Mouse (Mus musculus): ENCODE measurements around the gene Hoxc12. TPM values are rescaled to one million over a fixed set of nuclear protein-coding genes. Genes with fewer than 3 reads are reported as not detected.

Gene Hoxc12
- polyA plus RNA-seq (2015; fragmentation: Nextera tagmentation; extraction: Ambion mirVana) = not detected in 2 replicates

- Histone ChIP-seq H3K4me1 (replicated peaks; ENCODE audit: control insufficient read depth, insufficient read depth, low read length) (no peaks in the 10 kb centered on the region), H3K27me3 (ENCODE audit: control insufficient read depth, insufficient read depth, low read depth, low read length) (peaks cover 98% of the 10 kb centered on the region), H3K27ac (ENCODE audit: low read length) (no peak within 1 kb of the TSS), H3K4me2 (ENCODE audit: low read depth, low read length) (no peak within 1 kb of the TSS), H3K36me3 (ENCODE audit: control insufficient read depth, insufficient read depth, low read length) (no peaks in the 10 kb centered on the region), H3K9ac (ENCODE audit: low read length) (no peak within 1 kb of the TSS), H3K9me3 (ENCODE audit: control insufficient read depth, low read length) (no peaks in the 10 kb centered on the region), H3K4me3 (ENCODE audit: low read length) (no peak within 1 kb of the TSS)
- no peak for ATAC-seq (ENCODE audit: low read depth)
- WGBS = under 1% methylated on average over 31 of the region's 31 CpGs
These were observed at the start of gene Hoxc12 for GRCm38 (mm10) chr15:102936279-102936972. Hoxc12 (plus strand) TSS chr15:102936757.

GRCm38 (mm10) chr15:102895115-102895514, 41.4 kb upstream of the Hoxc12 start:
- Histone ChIP-seq H3K4me3 (ENCODE audit: low read length) (no peak overlapping the region), H3K36me3 (ENCODE audit: control insufficient read depth, insufficient read depth, low read length) (no peaks in the 10 kb centered on the region), H3K27ac (ENCODE audit: low read length) (no peak overlapping the region), H3K9ac (ENCODE audit: low read length) (no peak overlapping the region), H3K9me3 (ENCODE audit: control insufficient read depth, low read length) (no peaks in the 10 kb centered on the region), H3K4me2 (ENCODE audit: low read depth, low read length) (no peak overlapping the region), H3K27me3 (ENCODE audit: control insufficient read depth, insufficient read depth, low read depth, low read length) (peaks cover 7% of the 10 kb centered on the region; the same call in 1 of the 2 replicates), H3K4me1 (replicated peaks; ENCODE audit: control insufficient read depth, insufficient read depth, low read length) (no peaks in the 10 kb centered on the region)
- 81% methylated on average over 6 of the region's 6 CpGs for WGBS
- no peak for ATAC-seq (ENCODE audit: low read depth)

- WGBS = 24% methylated on average over 1 of the region's 1 CpGs
- no peaks in the 10 kb centered on the region for H3K9me3 ChIP-seq (ENCODE audit: control insufficient read depth, low read length)
These were observed 31.6 kb upstream of the Hoxc12 start for GRCm38 (mm10) chr15:102904946-102905345.

GRCm38 (mm10) chr15:102909536-102909935, 27.0 kb upstream of the Hoxc12 start:
- H3K27ac ChIP-seq (ENCODE audit: low read length) = no peak overlapping the region
- ATAC-seq (ENCODE audit: low read depth) = no peak
- WGBS = 2% methylated on average over 4 of the region's 4 CpGs
- no peak overlapping the region for H3K4me2 ChIP-seq (ENCODE audit: low read depth, low read length)
- H3K27me3 ChIP-seq (ENCODE audit: control insufficient read depth, insufficient read depth, low read depth, low read length) = peaks cover 83% of the 10 kb centered on the region
- H3K4me3 ChIP-seq (ENCODE audit: low read length) = no peak overlapping the region
- no peaks in the 10 kb centered on the region for H3K4me1 ChIP-seq (replicated peaks; ENCODE audit: control insufficient read depth, insufficient read depth, low read length)
- H3K9me3 ChIP-seq (ENCODE audit: control insufficient read depth, low read length) = no peaks in the 10 kb centered on the region
- no peak overlapping the region for H3K9ac ChIP-seq (ENCODE audit: low read length)
- no peaks in the 10 kb centered on the region for H3K36me3 ChIP-seq (ENCODE audit: control insufficient read depth, insufficient read depth, low read length)

More at GRCm38 (mm10) chr15:102904946-102905345, 31.6 kb upstream of the Hoxc12 start:
- Histone ChIP-seq H3K9ac (ENCODE audit: low read length) (no peak overlapping the region), H3K27me3 (ENCODE audit: control insufficient read depth, insufficient read depth, low read depth, low read length) (peaks cover 65% of the 10 kb centered on the region), H3K4me2 (ENCODE audit: low read depth, low read length) (no peak overlapping the region), H3K4me3 (ENCODE audit: low read length) (no peak overlapping the region), H3K4me1 (replicated peaks; ENCODE audit: control insufficient read depth, insufficient read depth, low read length) (no peaks in the 10 kb centered on the region), H3K27ac (ENCODE audit: low read length) (no peak overlapping the region), H3K36me3 (ENCODE audit: control insufficient read depth, insufficient read depth, low read length) (no peaks in the 10 kb centered on the region)
- no peak for ATAC-seq (ENCODE audit: low read depth)

GRCm38 (mm10) chr15:102910038-102910437, 26.5 kb upstream of the Hoxc12 start:
- Histone ChIP-seq H3K4me2 (ENCODE audit: low read depth, low read length) (no peak overlapping the region), H3K4me1 (replicated peaks; ENCODE audit: control insufficient read depth, insufficient read depth, low read length) (no peaks in the 10 kb centered on the region), H3K27ac (ENCODE audit: low read length) (no peak overlapping the region), H3K9me3 (ENCODE audit: control insufficient read depth, low read length) (no peaks in the 10 kb centered on the region), H3K27me3 (ENCODE audit: control insufficient read depth, insufficient read depth, low read depth, low read length) (peaks cover 84% of the 10 kb centered on the region), H3K4me3 (ENCODE audit: low read length) (no peak overlapping the region), H3K36me3 (ENCODE audit: control insufficient read depth, insufficient read depth, low read length) (no peaks in the 10 kb centered on the region), H3K9ac (ENCODE audit: low read length) (no peak overlapping the region)
- ATAC-seq (ENCODE audit: low read depth) = no peak
- under 1% methylated on average over 18 of the region's 18 CpGs for WGBS

- Histone ChIP-seq H3K4me2 (ENCODE audit: low read depth, low read length) (no peak overlapping the region), H3K36me3 (ENCODE audit: control insufficient read depth, insufficient read depth, low read length) (no peaks in the 10 kb centered on the region), H3K27me3 (ENCODE audit: control insufficient read depth, insufficient read depth, low read depth, low read length) (peaks cover 81% of the 10 kb centered on the region), H3K4me3 (ENCODE audit: low read length) (no peak overlapping the region), H3K9ac (ENCODE audit: low read length) (no peak overlapping the region), H3K9me3 (ENCODE audit: control insufficient read depth, low read length) (no peaks in the 10 kb centered on the region), H3K4me1 (replicated peaks; ENCODE audit: control insufficient read depth, insufficient read depth, low read length) (no peaks in the 10 kb centered on the region), H3K27ac (ENCODE audit: low read length) (no peak overlapping the region)
- under 1% methylated on average over 22 of the region's 22 CpGs for WGBS
- no peak for ATAC-seq (ENCODE audit: low read depth)
These were observed 26.0 kb upstream of the Hoxc12 start for GRCm38 (mm10) chr15:102910496-102911095.

GRCm38 (mm10) chr15:102913038-102913585, 23.4 kb upstream of the Hoxc12 start:
- H3K9ac ChIP-seq (ENCODE audit: low read length) = no peak overlapping the region
- peaks cover 88% of the 10 kb centered on the region for H3K27me3 ChIP-seq (ENCODE audit: control insufficient read depth, insufficient read depth, low read depth, low read length)
- no peaks in the 10 kb centered on the region for H3K36me3 ChIP-seq (ENCODE audit: control insufficient read depth, insufficient read depth, low read length)
- no peak for ATAC-seq (ENCODE audit: low read depth)
- WGBS = 1% methylated on average over 19 of the region's 19 CpGs
- no peak overlapping the region for H3K4me3 ChIP-seq (ENCODE audit: low read length)
- H3K4me2 ChIP-seq (ENCODE audit: low read depth, low read length) = no peak overlapping the region
- no peak overlapping the region for H3K27ac ChIP-seq (ENCODE audit: low read length)
- no peaks in the 10 kb centered on the region for H3K4me1 ChIP-seq (replicated peaks; ENCODE audit: control insufficient read depth, insufficient read depth, low read length)
- H3K9me3 ChIP-seq (ENCODE audit: control insufficient read depth, low read length) = no peaks in the 10 kb centered on the region

GRCm38 (mm10) chr15:102917972-102918572, 18.5 kb upstream of the Hoxc12 start:
- 1% methylated on average over 20 of the region's 20 CpGs for WGBS
- H3K9me3 ChIP-seq (ENCODE audit: control insufficient read depth, low read length) = no peaks in the 10 kb centered on the region
- no peaks in the 10 kb centered on the region for H3K36me3 ChIP-seq (ENCODE audit: control insufficient read depth, insufficient read depth, low read length)
- H3K27me3 ChIP-seq (ENCODE audit: control insufficient read depth, insufficient read depth, low read depth, low read length) = peaks cover 92% of the 10 kb centered on the region
- H3K4me3 ChIP-seq (ENCODE audit: low read length) = no peak overlapping the region
- H3K4me2 ChIP-seq (ENCODE audit: low read depth, low read length) = no peak overlapping the region
- no peak for ATAC-seq (ENCODE audit: low read depth)
- no peak overlapping the region for H3K9ac ChIP-seq (ENCODE audit: low read length)
- H3K4me1 ChIP-seq (replicated peaks; ENCODE audit: control insufficient read depth, insufficient read depth, low read length) = 0 out of 2 replicates have a peak, but pooled peaks cover 3% of the 10 kb centered on the region
- H3K27ac ChIP-seq (ENCODE audit: low read length) = no peak overlapping the region

GRCm38 (mm10) chr15:102918611-102919265, 17.8 kb upstream of the Hoxc12 start:
- Histone ChIP-seq H3K4me1 (replicated peaks; ENCODE audit: control insufficient read depth, insufficient read depth, low read length) (0 out of 2 replicates have a peak, but pooled peaks cover 3% of the 10 kb centered on the region), H3K9me3 (ENCODE audit: control insufficient read depth, low read length) (no peaks in the 10 kb centered on the region), H3K4me2 (ENCODE audit: low read depth, low read length) (no peak overlapping the region), H3K27ac (ENCODE audit: low read length) (no peak overlapping the region), H3K4me3 (ENCODE audit: low read length) (no peak overlapping the region), H3K36me3 (ENCODE audit: control insufficient read depth, insufficient read depth, low read length) (no peaks in the 10 kb centered on the region), H3K9ac (ENCODE audit: low read length) (no peak overlapping the region), H3K27me3 (ENCODE audit: control insufficient read depth, insufficient read depth, low read depth, low read length) (peaks cover 93% of the 10 kb centered on the region)
- WGBS = 3% methylated on average over 7 of the region's 7 CpGs
- no peak for ATAC-seq (ENCODE audit: low read depth)
